Mouse (Mus musculus) lung, postnatal 14 days (tissue): ENCODE measurements around the gene Nup188.

ENCODE experiments used
- DNase-seq: peaks from one replicate; pipeline ENCODE4 v3.0.0; 2021

The Nup188 gene

DNA sequence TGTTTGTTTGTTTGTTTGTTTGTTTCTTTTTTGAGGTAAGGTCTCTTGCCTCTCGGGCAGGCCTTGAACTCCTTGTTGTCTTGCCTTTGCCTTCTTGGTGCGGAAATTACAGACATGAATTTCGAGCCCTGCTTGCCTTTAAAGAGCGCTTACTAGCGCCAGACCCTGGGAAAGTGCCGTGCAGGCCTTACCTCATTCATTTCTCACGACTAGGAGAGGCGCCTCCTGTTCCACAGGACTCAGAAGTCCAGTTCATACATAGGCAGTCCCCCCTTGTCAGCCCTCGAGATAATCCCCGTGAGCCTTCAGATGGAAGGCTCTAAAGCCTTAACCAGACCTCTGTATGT, 803 bp downstream of the Nup188 start:
- DNase-seq = no peak

DNA sequence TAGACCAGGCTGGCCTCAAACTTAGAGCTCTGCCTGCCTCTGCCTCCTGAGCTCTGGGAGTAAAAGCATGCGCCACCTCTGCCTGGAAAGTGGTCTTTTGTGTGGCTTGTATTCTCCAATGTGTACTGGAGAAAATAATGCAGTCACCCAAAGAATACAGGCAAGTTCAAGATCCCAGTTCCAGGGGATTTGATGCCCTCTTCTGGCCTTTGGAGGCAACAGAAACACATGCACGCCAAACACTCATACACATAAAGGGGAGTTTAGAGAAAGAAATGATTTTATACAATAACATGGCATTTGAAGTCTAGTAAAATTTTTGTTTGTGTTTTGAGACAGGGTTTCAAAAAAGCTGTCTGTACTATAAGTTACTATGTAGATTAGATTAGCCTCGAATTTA, 13.3 kb downstream of the Nup188 start:
- DNase-seq = peak; percentile 4

DNA sequence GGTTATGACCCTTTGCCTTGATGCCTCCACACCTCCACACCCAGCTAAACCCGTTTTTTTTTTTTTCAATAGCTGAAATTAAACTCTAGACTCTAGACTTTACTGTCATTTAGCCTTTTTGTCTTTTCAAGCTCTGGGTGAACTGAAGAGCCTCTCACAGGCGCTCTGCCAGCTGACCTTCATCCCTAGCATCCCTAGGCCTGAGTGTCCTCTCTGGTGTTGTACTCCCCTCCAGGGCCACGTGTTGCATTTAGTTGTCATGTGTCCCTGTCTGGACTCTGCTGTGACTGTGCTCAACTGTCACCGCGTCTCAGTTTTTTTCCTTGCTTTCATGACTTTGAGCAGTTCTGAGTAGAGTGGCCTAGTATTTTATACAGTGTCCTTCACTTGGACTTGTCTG, 13.8 kb downstream of the Nup188 start:
- no peak for DNase-seq

DNA sequence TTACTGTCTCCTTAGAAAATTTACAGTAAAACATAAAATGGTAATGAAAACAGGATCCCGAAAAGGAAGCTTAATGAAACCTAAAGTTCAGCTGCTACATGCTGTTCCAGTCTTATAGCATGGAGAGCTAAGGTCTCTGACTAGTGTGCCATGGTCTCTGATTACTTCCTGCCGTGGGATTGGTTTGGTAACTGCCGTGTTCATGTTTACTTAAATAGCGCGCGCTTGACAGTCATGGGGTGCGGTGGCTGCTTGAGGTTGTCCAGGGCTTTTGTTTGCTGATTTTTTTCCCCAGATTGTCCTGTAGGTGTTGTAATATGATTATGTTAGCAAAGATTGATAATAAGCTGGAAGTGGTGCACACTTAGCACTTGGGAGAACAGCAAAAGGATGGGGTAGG, 19.9 kb downstream of the Nup188 start:
- DNase-seq = no peak

DNA sequence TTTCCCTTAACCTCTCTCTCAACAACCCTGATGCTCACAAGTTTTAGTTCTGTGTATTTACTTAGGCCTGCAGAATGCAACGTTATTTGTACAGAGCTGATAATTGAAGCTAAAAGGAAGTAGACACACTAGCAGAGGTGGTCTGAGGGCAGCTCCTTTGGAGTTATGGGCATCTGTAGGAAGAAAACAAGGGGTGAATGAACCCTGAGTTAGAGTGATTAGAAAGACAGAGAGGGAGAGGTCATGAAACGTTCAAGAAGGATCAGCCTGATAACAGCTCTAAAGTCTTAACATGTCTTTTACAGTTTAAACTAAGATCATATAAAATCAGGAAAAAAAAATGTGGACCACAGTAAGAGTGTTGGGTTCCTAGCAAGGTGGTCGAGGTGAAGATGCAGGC, 23.2 kb downstream of the Nup188 start:
- no peak for DNase-seq

- no peak for DNase-seq
Observed at GRCm38 (mm10) chr2:30311481-30311880, 25.3 kb downstream of the Nup188 start.

- no peak for DNase-seq
Observed at GRCm38 (mm10) chr2:30316136-30316535, 29.9 kb downstream of the Nup188 start.

DNA sequence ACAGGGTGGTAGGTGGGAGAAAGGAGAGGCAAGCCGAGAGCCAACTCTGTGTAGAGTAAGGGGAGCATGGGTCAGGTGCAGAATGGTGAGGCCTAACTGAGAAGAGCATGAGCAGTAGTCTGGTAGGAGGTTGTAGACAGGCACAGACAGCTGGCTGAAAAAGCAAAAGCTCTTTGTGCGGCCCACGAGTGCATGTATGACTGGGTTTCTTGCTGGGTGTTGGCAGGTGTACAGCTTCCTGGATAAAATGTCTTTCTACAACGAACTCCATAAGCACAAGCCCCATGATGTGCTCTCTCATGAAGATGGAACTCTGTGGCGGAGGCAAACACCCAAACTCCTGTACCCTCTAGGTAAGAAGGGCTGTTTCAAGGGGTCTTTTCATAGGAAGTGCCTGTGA, 30.8 kb downstream of the Nup188 start:
- DNase-seq = no peak

DNA sequence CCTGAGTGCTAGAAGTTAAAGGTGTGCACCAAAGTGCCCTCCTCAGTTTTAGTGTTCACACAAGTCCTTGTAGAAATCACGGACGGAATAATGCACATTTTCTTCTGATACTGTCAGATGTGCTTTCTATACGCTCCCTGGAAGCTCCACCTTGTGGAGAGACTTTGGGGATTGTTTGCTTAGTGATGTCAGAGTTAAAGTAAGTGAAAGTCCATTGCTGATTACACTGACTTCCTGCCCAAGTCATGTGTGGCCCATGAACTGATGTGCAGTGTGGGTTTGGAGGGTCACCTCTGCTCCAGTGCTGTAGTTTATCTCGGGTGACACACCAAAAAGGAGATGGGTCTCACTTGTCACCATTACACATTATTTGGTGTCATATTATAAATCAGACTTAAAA, 33.1 kb downstream of the Nup188 start:
- DNase-seq = no peak

GRCm38 (mm10) chr2:30323111-30323510, 36.9 kb downstream of the Nup188 start:
- DNase-seq = no peak

DNA sequence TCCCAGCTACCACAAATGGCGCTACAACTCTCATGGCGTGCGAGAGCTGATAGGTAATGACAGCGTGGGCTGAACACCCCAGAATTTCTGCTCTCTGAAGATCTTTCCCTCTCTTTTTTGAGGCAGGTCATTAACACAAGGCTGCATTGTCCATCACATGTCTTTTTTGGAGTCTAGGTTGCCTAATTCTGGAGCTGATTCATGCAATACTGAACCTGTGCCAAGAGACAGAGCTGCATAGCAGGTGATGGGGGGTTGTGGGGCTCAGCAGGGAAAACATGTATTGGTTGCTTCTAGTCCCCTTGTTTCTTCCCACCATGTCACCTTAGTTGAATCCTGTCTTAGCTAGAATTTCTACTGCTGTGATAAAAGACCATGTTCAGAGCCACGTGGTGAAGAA, 39.1 kb downstream of the Nup188 start:
- no peak for DNase-seq

GRCm38 (mm10) chr2:30327276-30327675, 41.1 kb downstream of the Nup188 start:
- no peak for DNase-seq

GRCm38 (mm10) chr2:30328791-30329190, 42.6 kb downstream of the Nup188 start:
- DNase-seq = no peak

- no peak for DNase-seq
Observed at GRCm38 (mm10) chr2:30335324-30335723, 49.1 kb downstream of the Nup188 start.

DNA sequence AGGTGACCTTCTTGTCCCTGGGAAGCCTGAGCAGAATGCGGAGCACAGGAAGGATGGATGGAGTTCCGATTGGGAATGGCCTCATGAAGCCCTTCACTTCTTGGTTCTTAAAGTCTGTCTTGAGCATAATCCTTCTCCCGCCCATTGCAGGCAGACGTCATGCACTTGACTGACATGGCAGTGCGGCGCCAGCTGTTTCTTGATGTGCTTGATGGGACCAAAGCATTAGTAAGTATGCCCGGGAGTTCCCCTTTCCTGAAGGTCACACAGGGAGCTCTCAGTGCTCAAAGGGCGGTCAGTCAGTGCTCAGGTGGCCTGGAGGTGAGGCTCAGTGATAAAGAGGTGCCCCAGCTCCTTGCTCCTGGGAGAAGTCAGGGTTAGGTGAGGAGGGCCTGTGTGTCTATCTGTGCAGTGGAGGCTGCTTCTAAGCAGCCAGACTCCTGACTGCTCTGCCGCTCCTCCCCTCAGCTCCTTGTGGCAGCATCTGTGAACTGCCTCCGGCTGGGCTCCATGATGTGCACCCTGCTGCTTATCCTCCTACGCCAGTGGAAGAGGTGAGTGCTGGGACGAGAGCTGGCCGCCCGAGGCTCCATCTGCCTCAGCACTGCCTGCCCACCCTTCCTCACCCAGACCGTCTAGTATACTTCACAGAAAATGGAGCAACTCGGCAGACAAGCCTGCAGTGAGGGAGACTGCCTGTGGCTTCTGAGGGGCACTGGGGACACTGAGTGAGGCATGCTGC, 50.1 kb downstream of the Nup188 start:
- no peak for DNase-seq

DNA sequence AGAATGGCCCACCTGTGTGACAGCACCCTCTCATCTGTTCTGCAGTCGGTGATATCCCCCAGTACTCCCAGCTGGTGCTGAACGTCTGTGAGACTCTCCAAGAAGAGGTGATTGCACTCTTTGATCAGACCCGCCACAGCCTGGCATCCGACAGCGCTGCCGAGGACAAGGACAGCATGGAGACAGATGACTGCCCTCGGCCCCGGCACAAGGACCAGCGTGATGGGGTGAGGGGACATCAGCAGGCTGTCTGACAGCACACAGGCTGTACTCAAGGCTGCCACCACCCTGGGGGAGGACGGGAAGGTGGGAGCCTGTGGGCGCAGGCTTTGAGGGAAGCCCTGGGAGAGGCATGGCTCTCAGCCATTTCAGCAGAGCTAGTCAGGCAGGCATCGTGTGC, 51.0 kb downstream of the Nup188 start:
- DNase-seq = no peak

- DNase-seq = no peak
Observed at GRCm38 (mm10) chr2:30342061-30342460, 55.9 kb downstream of the Nup188 start.

- DNase-seq = no peak
Observed at GRCm38 (mm10) chr2:30342544-30342943, 56.3 kb downstream of the Nup188 start.

DNA sequence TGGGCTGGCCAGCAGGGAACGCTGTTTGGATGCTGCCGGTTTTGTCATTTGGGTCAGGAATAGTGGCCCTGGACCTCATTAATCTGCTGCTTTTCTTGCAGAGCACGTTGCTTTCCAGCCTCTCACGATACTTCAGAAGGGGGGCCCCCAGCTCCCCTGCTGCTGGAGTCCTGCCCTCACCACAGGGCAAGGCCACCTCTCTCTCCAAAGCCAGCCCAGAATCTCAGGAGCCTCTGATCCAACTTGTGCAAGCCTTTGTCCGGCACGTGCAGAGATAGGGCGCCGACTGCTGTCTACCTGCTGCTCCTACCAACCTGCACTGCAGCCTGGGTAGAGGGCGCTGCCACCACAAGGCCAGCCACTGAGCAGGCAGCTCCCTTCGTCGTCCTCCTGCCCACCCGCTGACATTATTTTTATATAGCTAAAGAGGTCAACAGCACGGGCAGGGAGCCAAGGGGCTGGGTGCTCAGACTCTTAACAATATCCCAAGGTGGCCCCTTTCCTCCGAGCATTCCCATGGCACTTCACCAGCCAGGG, 57.5 kb downstream of the Nup188 start:
- DNase-seq = peak; percentile 21

DNA sequence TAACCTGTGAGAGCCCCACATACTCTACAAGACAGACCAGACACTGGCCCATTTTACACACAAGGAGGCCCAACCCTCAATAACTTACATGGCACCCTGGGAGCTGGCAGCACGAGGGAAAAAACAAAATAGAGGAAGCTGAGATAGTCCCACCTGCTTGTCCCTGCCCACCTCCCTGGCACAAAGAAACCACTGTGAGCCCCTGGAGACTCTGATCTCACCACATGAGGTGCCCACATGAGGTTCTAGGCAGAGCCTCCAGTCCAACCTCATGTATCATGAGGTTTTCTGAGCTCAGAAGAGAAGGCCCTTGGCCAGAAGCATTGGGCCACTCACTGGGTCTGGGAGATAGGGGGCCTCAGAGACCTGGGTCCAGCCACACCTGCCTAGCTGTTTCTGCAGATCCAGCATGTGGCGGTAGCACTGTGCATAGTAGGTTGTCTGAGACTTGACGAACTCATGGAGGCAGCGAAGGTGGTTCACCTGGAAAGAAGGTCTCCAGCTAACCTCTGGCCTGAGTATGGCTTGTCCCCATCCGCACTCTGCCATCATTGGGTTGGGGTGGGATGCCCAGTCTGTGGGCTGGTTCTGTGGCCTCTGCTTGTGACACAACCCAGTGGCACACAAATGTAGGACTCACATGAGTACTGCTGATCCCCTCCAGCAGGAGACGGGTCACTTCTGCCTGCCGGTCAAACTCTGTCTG, 59.9 kb downstream of the Nup188 start:
- no peak for DNase-seq

- DNase-seq = no peak
Observed at GRCm38 (mm10) chr2:30349196-30349595, 63.0 kb downstream of the Nup188 start.

DNA sequence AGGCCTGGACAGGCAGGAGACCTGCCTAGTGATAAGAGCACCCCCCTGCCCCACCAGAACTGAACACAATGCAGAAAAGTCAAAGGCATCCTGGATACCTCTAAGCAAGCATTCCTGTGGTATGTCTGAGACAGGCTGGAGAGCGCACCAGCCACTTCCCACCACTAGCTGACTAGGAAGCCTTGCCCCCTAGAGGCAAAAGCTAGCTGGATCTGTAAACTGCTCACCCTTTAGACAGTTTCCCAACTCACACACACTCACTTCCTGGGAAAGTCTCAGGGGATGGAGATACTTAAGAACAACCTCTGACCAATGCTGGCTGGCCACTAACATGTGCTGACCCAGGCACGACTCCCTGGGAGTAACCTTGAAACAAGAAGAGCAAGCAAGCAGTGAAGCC, 65.0 kb downstream of the Nup188 start:
- DNase-seq = no peak

DNA sequence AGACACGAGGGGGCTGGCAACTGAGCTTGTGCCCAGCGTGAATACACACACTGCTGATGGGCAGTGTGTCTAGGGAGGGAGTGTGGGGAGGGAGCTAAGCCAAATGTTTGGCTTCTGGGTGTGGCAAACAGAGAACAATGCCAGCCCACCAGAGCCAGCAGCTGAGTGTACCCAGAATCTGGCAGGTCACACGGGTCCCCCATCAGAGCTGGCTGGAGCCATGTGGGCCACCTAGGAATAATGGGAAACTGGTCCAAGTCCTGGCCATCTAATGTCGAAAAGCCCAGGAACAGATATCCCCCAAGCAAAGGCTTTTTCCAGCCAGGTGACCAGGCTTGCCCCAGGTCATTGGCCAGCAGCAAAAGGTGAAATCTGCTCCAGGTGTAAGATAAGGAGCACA, 69.7 kb downstream of the Nup188 start:
- no peak for DNase-seq

- no peak for DNase-seq
Observed at GRCm38 (mm10) chr2:30356266-30356665, 70.1 kb downstream of the Nup188 start.

GRCm38 (mm10) chr2:30356906-30357305, 70.7 kb downstream of the Nup188 start:
- DNase-seq = no peak
